Mouse (Mus musculus): ENCODE results near the gene Prelid1. TPM values are rescaled to one million over a fixed set of nuclear protein-coding genes. Genes with fewer than 3 reads are reported as not detected.

Prelid1 gene
- polyA plus RNA-seq (2016; fragmentation: Nextera tagmentation; extraction: Ambion mirVana), result 510 and 522 TPM in 2 replicates

- Histone ChIP-seq H3K27me3 (ENCODE audit: insufficient read depth, poor library complexity, severe bottlenecking) (no peaks in the 10 kb centered on the region), H3K4me1 (replicated peaks) (peaks cover 38% of the 10 kb centered on the region), H3K27ac (peak within 1 kb of the TSS; percentile 95), H3K9me3 (no peaks in the 10 kb centered on the region), H3K36me3 (peaks cover 80% of the 10 kb centered on the region), H3K4me3 (peak within 1 kb of the TSS; percentile 87)
- 92% methylated on average over 4 of the region's 4 CpGs for WGBS
- DNase-seq (ENCODE audit: low spot score), result no peak
Observed at GRCm38 (mm10) chr13:55319931-55320533, at the start of gene Prelid1. Gene Prelid1, plus strand, starts transcription at chr13:55320500.

- Histone ChIP-seq H3K27me3 (ENCODE audit: insufficient read depth, poor library complexity, severe bottlenecking) (no peaks in the 10 kb centered on the region), H3K4me1 (replicated peaks) (no peaks in the 10 kb centered on the region), H3K4me3 (no peak overlapping the region), H3K9me3 (no peaks in the 10 kb centered on the region), H3K36me3 (peaks cover 93% of the 10 kb centered on the region), H3K27ac (no peak overlapping the region)
- 83% methylated on average over 5 of the region's 5 CpGs for WGBS
- no peak for DNase-seq (ENCODE audit: low spot score)
Observed at GRCm38 (mm10) chr13:55277203-55277602, 43.1 kb upstream of the Prelid1 start.

DNA sequence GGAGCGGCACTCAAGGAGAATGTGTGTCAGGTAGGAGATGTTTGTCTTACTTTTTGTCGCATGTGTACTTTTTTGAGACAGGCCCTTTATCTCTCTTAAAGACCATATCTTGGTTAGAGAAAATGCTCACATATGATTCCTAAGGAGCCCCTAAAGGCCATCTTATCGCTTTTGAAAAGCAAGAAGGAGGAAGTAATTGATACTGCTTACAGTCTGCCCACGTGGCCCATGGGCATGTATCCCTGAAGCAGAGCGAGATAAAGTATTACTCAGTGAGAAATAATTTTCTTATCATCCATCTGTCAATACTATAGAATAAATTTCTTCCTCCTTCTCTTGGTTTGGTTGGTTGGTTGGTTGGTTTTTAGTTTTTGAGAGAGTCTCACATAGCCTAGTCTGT is 42.7 kb upstream of the Prelid1 start:
- WGBS, result 95% methylated on average over 5 of the region's 5 CpGs
- no peak overlapping the region for H3K4me3 ChIP-seq
- H3K9me3 ChIP-seq, result no peaks in the 10 kb centered on the region
- no peak overlapping the region for H3K27ac ChIP-seq
- peaks cover 93% of the 10 kb centered on the region for H3K36me3 ChIP-seq
- no peaks in the 10 kb centered on the region for H3K27me3 ChIP-seq (ENCODE audit: insufficient read depth, poor library complexity, severe bottlenecking)
- DNase-seq (ENCODE audit: low spot score), result no peak
- H3K4me1 ChIP-seq (replicated peaks), result no peaks in the 10 kb centered on the region

- Histone ChIP-seq H3K27me3 (ENCODE audit: insufficient read depth, poor library complexity, severe bottlenecking) (no peaks in the 10 kb centered on the region), H3K4me1 (replicated peaks) (no peaks in the 10 kb centered on the region), H3K27ac (no peak overlapping the region), H3K4me3 (no peak overlapping the region), H3K9me3 (no peaks in the 10 kb centered on the region), H3K36me3 (peaks cover 93% of the 10 kb centered on the region)
- 89% methylated on average over 3 of the region's 3 CpGs for WGBS
- no peak for DNase-seq (ENCODE audit: low spot score)
Observed at GRCm38 (mm10) chr13:55288854-55289253, 31.4 kb upstream of the Prelid1 start.

GRCm38 (mm10) chr13:55296760-55297159 is 23.5 kb upstream of the Prelid1 start:
- WGBS, result 95% methylated on average over 1 of the region's 1 CpGs
- H3K4me1 ChIP-seq (replicated peaks), result no peaks in the 10 kb centered on the region
- peaks cover 99% of the 10 kb centered on the region for H3K36me3 ChIP-seq
- no peak overlapping the region for H3K4me3 ChIP-seq
- H3K9me3 ChIP-seq, result no peaks in the 10 kb centered on the region
- DNase-seq (ENCODE audit: low spot score), result no peak
- no peaks in the 10 kb centered on the region for H3K27me3 ChIP-seq (ENCODE audit: insufficient read depth, poor library complexity, severe bottlenecking)
- no peak overlapping the region for H3K27ac ChIP-seq

DNA sequence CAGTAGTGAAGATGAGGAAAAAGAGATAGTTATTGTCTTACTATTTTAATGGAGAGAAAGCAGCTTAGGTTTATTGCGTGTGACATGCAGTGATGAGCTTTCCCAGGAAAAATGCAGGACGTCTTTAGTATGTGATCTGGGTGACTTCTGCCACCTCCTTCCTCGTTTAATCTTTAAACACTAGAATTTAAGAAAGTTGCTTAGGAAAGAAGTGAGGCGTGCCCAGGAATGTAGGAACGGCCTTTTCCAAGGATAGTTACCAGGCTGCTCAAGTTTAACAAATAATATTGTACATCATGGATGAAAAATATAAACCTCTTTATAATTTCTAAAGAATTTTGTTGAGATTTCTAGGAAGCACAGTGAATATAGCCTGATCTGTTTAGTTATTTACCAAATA is 19.4 kb upstream of the Prelid1 start:
- Histone ChIP-seq H3K27ac (no peak overlapping the region), H3K4me3 (no peak overlapping the region), H3K4me1 (replicated peaks) (no peaks in the 10 kb centered on the region), H3K36me3 (peaks cover 100% of the 10 kb centered on the region), H3K9me3 (no peaks in the 10 kb centered on the region), H3K27me3 (ENCODE audit: insufficient read depth, poor library complexity, severe bottlenecking) (no peaks in the 10 kb centered on the region)
- no peak for DNase-seq (ENCODE audit: low spot score)
- 92% methylated on average over 5 of the region's 5 CpGs for WGBS

DNA sequence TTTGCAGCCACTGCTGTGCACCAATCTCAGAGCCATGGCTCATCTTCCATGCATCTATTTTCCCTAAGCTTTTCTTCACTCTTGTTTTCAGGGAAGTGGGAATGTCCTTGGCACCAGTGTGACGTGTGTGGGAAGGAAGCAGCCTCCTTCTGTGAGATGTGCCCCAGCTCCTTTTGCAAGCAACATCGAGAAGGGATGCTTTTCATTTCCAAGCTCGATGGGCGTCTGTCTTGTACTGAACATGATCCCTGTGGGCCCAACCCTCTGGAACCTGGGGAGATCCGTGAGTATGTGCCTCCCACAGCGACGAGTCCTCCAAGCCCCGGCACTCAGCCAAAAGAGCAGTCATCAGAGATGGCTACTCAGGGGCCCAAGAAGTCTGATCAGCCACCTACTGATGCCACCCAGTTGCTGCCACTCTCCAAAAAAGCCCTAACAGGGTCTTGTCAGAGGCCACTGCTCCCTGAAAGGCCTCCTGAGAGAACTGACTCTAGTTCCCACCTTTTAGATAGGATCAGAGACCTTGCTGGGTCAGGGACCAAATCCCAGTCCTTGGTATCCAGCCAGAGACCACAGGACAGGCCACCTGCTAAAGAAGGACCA is 8.2 kb upstream of the Prelid1 start:
- Histone ChIP-seq H3K4me1 (replicated peaks) (no peaks in the 10 kb centered on the region), H3K9me3 (no peaks in the 10 kb centered on the region), H3K27ac (no peak overlapping the region), H3K27me3 (ENCODE audit: insufficient read depth, poor library complexity, severe bottlenecking) (no peaks in the 10 kb centered on the region), H3K4me3 (no peak overlapping the region), H3K36me3 (peaks cover 100% of the 10 kb centered on the region)
- DNase-seq (ENCODE audit: low spot score), result no peak
- 94% methylated on average over 8 of the region's 8 CpGs for WGBS

DNA sequence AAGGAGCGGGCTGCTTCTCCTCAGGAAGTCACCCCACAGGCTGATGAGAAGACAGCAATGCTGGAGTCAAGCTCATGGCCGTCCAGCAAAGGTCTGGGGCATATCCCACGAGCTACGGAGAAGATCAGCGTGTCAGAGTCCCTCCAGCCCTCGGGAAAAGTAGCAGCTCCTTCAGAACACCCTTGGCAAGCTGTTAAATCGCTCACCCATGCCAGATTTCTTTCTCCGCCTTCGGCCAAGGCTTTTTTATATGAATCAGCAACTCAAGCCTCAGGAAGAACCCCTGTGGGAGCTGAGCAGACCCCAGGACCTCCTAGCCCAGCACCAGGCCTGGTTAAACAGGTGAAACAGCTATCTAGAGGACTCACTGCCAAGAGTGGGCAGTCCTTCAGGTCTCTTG is 7.2 kb upstream of the Prelid1 start:
- no peaks in the 10 kb centered on the region for H3K27me3 ChIP-seq (ENCODE audit: insufficient read depth, poor library complexity, severe bottlenecking)
- DNase-seq (ENCODE audit: low spot score), result no peak
- H3K4me1 ChIP-seq (replicated peaks), result no peaks in the 10 kb centered on the region
- no peak overlapping the region for H3K4me3 ChIP-seq
- no peak overlapping the region for H3K27ac ChIP-seq
- H3K9me3 ChIP-seq, result no peaks in the 10 kb centered on the region
- peaks cover 100% of the 10 kb centered on the region for H3K36me3 ChIP-seq
- 89% methylated on average over 9 of the region's 9 CpGs for WGBS

DNA sequence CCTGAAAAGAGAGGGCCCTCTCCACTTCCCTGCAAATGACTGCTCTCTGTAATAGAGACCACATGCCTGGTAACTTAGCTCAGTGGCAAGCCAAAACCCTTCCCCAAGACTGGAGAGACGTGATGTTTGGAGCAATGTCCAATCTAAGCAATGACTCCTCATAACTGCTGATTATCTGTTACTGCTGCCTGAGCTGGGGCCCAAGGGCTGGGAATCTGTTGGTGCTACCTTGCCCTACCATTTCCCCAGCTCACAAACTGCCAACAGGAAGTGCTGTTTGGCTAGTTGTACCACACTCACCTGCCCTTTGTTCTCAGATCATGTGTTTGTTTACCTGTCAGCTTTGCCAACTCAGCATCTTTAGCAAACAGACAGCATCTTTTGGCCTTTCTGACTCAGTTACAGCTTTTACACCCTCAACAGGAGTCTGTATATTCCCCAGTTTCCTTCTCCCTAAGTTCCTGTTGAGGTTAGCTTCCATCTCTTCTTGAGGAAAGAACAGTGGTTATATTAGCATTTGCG is 5.3 kb upstream of the Prelid1 start:
- 86% methylated on average over 2 of the region's 2 CpGs for WGBS
- H3K27me3 ChIP-seq (ENCODE audit: insufficient read depth, poor library complexity, severe bottlenecking), result no peaks in the 10 kb centered on the region
- DNase-seq (ENCODE audit: low spot score), result no peak
- H3K4me3 ChIP-seq, result no peak overlapping the region
- no peaks in the 10 kb centered on the region for H3K9me3 ChIP-seq
- no peak overlapping the region for H3K27ac ChIP-seq
- peaks cover 100% of the 10 kb centered on the region for H3K36me3 ChIP-seq
- H3K4me1 ChIP-seq (replicated peaks), result peaks cover 3% of the 10 kb centered on the region; the same call in 1 of the 2 replicates

GRCm38 (mm10) chr13:55318351-55318750 is 1.9 kb upstream of the Prelid1 start:
- Histone ChIP-seq H3K36me3 (peaks cover 80% of the 10 kb centered on the region), H3K9me3 (no peaks in the 10 kb centered on the region), H3K4me1 (replicated peaks) (peaks cover 30% of the 10 kb centered on the region), H3K27ac (no peak overlapping the region), H3K27me3 (ENCODE audit: insufficient read depth, poor library complexity, severe bottlenecking) (no peaks in the 10 kb centered on the region), H3K4me3 (no peak overlapping the region)
- no peak for DNase-seq (ENCODE audit: low spot score)
- WGBS, result 88% methylated on average over 3 of the region's 3 CpGs

DNA sequence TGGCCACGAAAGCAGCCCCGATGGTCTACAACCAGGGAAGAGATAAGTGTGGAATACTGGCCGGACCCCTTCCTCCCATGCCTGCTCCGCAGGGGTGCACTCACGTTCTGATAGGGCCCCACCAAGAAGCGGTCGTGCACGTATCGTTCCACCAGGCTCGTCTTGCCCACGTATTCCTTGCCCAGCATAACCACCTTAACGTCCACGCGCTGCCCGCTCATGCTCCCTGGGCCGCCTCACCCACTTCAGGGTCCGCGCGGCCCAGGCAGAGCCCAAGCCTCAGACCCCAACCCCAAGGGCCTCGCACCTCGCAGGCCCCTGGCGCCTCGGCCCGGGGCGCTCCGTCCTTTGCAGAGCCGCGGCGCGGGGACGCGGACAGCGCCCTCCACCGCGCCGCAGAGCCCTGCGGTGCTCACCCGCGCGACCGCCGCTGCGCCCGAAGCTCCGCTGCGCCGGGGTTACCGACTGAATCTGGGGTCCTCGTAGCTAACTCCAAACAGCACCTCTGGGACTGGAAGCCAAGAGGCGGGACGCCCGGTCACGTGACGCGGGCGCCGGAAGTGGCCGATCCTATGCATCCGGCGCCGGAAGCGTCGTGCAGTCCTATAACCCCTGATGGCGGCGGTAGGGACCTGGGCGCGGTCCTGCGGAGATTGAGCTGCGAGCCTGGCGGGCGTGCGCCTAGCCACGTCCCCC is 1.3 kb downstream of the Prelid1 start, which contains the start of gene Rab24:
Gene Rab24 (minus strand): TSS at position 513 of the 696 bp plus-strand sequence.
- peak within 1 kb of the TSS; percentile 87 for H3K4me3 ChIP-seq
- WGBS, result under 1% methylated on average over 73 of the region's 73 CpGs
- peak; percentile 89 for DNase-seq (ENCODE audit: low spot score)
- no peaks in the 10 kb centered on the region for H3K9me3 ChIP-seq
- H3K27me3 ChIP-seq (ENCODE audit: insufficient read depth, poor library complexity, severe bottlenecking), result no peaks in the 10 kb centered on the region
- peak within 1 kb of the TSS; percentile 95 for H3K27ac ChIP-seq
- H3K36me3 ChIP-seq, result peaks cover 80% of the 10 kb centered on the region
- H3K4me1 ChIP-seq (replicated peaks), result peaks cover 38% of the 10 kb centered on the region

DNA sequence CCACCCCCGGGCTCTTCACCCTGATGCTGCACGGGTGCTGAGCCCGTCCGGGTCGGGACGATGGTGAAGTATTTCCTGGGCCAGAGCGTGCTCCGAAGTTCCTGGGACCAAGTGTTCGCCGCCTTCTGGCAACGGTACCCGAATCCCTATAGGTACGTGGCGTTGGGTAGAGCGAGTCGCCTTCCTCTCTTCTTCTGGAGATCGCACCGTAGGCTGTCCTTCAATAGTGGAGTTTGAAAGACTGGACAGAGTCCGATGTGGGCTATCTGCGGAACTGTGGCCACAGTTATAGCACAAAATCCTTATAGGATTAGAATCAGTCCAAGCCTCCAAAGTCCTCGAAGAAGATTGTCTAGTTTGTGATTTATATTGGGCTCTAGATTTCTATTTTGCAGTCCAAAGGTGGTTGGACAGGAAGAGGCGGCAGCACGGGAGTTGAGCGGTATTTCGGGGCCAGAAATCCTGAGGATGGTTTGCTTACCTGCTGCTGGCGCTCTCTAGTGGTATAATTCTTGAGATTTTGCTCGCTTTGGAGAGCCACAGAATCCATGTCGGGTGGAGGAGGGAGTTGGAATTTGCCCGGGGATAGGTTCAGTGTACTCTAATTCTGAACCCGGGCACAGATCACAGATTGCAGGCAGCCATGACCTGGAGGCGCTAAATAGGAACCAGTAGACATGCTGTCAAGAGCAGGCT is 2.0 kb downstream of the Prelid1 start:
- 2% methylated on average over 31 of the region's 31 CpGs for WGBS
- Histone ChIP-seq H3K27ac (peak overlapping the region; percentile 95), H3K36me3 (peaks cover 79% of the 10 kb centered on the region), H3K9me3 (no peaks in the 10 kb centered on the region), H3K4me3 (peak overlapping the region; percentile 87), H3K27me3 (ENCODE audit: insufficient read depth, poor library complexity, severe bottlenecking) (no peaks in the 10 kb centered on the region), H3K4me1 (replicated peaks) (peaks cover 41% of the 10 kb centered on the region)
- peak; percentile 35 for DNase-seq (ENCODE audit: low spot score)
